Mouse (Mus musculus) kidney, postnatal 25 days (tissue): ENCODE results near the gene Ncmap.
"Not testable (repeated sequence)": the region's sequence is repeated elsewhere in the genome, so short reads cannot be mapped to it uniquely, and the experiment has no call there.

Source experiments
- DNase-seq, 2 experiments: peaks; one replicate each; pipeline ENCODE4 v3.0.0; 2021; ENCODE audit warnings: mixed read lengths in 2 of 2

Gene Ncmap

GRCm38 (mm10) chr4:135397551-135397950 lies 476 bp downstream of the Ncmap start:
- DNase-seq, result no peak

DNA sequence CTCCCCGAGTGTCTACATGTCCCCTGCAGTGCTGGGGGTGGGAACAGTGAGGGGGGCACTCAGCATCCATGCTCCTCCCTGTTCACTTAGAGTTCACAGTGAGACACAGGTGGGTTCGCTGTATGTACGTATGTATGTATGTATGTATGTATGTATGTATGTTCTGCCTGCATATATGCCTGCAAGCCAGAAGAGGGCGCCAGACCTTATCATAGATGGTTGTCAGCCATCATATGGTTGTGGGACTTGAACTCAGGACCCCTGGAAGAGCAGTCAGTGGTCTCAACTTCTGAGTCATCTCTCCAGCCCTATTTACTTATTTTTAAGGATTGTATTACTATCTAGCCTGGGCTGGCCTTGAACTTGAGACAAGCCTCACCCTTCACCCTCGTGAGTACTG lies 1.7 kb downstream of the Ncmap start:
- no peak for DNase-seq

DNA sequence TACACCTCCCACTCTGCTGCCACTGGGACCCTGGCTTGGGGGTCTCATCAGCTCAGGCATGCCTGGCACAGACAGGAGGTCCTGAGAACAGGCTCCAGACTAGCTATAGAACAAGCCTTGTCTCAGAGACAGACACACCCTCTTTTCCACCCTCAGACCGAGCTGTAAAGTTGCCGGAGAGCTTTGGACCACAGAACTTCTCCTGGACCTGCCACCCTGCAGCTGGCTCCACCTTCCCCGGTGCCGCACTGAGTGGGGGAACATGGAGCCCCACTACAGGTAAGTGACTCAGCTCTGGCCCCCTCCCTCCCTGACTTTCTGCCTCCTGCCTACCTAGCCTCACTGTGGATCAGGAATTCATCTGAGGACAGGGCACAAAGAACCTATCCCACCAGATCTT lies 2.7 kb downstream of the Ncmap start:
- DNase-seq, result no peak

DNA sequence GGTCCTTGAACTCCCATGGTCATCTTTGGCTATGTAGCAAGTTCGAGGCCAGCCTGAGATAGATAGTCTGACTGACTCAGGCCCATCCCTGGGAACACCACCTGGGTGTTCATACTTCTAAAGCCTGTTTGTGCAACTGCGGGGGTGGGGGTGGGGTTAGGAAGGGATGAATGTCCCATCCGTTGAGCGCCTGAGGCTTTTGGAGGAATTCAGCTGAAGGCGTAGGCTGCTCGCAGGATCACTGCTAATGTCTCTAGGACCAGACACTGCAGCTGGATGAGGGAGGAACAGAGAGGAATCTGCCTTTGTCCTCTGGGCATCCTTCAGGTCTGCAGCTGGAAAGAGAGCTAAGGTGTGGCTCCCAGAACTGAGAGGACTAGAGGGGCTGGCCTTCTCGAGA lies 3.4 kb downstream of the Ncmap start:
- DNase-seq, result no peak

DNA sequence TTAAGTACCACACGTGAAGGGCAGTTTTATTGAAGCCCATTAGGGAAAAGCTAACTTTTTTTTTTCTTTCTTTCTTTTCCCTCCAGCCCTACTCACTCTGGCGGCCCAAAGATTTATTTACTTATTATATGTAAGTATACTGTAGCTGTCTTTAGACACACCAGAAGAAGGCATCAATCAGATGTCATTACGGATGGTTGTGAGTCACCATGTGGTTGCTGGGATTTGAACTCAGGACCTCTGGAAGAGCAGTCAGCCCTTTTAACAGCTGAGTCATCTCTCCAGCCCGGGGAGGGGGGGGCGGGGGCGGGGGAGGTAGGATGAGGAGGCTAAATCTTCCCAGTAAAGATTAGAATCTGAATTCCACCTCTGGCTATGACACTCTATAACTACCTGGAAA lies 4.6 kb downstream of the Ncmap start:
- no peak for DNase-seq

GRCm38 (mm10) chr4:135392801-135393200 lies 5.2 kb downstream of the Ncmap start:
- no peak for DNase-seq

DNA sequence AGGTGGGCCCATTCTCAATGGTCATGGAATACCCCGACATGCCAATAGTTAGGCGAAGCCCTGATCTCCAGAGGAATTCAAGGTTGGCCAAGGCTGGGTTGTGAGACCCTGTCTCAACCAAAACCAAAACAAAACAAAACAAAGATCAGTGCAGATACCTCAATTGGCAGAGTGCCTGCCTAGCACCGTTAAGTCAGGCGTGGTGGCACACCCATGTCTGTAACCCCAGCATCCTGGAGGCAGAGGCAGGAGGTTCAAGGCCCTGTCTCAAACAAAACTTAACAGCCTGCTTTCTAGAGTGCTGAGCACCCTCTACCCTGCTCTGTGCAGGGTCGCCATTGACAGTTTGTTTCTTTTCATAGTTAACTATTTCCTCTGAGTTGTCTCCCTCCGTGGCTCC lies 7.0 kb downstream of the Ncmap start:
- no peak for DNase-seq

- DNase-seq, result peak; percentile 57 to 72
These were observed 12.4 kb downstream of the Ncmap start for GRCm38 (mm10) chr4:135385614-135386013.

DNA sequence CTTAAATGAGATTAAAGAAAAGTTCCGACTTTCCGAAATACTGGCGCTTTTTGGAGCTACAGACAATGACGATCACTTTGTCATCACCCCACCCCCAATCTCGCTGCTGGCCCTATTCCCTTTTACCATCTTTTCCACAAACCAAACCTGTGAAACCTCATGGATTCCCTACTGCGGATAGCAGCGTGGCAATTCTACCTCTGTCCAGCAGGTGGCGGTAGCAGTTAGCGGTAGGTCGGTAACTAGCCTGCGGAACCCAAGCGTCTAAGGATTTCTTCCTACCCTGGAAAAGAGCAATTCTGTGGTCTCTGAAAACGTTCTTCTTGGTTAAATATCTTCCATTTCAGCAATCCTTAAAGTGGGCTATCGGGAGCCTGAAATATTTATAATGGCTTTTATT lies 15.7 kb downstream of the Ncmap start:
- DNase-seq, result peak; percentile 73 to 81

GRCm38 (mm10) chr4:135381355-135381754 lies 16.7 kb downstream of the Ncmap start:
- no peak for DNase-seq

GRCm38 (mm10) chr4:135377241-135377640 lies 20.8 kb downstream of the Ncmap start:
- no peak for DNase-seq

- DNase-seq, result no peak
These were observed 22.6 kb downstream of the Ncmap start for GRCm38 (mm10) chr4:135375444-135375843.

- DNase-seq, result no peak
These were observed 24.7 kb downstream of the Ncmap start for GRCm38 (mm10) chr4:135373299-135373698.

DNA sequence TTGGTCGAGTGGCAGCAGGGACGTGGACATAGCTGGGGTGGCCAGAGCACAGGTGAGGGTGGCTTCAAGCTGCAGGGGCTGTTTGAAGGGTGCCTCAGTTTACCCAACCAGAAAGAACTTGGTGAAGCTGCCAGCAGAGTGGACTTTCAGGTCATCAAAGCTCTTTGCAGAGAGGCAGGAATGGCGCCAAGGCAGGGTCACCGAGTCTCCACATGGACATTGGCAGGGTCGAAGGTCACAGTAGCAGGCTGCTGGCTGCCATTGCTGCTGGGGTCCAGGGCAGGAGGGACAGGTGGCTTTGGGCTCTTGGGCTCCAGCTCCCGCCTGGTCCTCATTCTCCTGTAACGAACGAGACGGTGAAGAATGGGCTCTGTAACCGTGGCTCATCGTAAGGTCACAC lies 27.7 kb downstream of the Ncmap start:
- DNase-seq, result peak in 1 of 2 experiments; percentile 51

DNA sequence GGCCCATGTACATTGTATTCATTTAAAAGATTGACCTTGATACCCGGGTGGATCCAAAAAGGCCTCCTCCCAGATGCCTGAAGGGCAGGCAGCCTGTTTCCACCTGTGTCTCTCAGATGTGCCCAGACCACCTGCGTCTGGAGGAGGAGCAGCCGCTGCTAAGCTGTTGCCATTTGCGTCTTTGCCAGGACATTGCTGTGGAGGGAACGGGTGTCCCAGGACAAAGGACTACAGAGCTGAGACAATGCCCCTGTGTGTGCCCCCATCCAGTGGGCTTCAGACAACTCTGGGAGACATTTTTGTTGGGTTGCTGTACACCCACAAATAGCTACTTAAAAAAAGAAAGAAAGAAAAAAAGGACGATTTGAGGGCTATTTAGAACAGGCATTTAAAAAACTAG lies 35.2 kb downstream of the Ncmap start:
- no peak for DNase-seq

GRCm38 (mm10) chr4:135361722-135362121 lies 36.3 kb downstream of the Ncmap start:
- no peak for DNase-seq

DNA sequence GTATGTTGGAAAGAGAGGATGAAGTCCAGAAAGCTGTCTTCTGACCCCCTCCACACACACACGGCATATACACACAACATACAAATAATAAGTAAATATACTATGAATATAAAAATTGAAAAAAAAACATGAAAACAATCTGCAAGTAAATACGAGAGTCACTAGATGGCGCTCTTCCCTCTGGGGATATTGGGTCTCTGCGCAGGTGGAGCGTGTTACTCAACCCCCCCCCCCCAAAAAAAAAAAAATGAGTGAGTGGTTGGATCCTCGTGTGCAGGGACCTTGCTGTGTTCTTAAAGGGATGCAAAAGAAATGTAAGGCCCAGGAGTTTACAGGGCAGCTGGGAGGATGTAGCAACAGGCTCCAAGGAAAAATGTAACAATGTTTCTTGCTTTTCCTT lies 39.3 kb downstream of the Ncmap start:
- DNase-seq, result peak; percentile 49 to 56

- peak; percentile 76 to 88 for DNase-seq
These were observed 40.7 kb downstream of the Ncmap start for GRCm38 (mm10) chr4:135357221-135357920.

DNA sequence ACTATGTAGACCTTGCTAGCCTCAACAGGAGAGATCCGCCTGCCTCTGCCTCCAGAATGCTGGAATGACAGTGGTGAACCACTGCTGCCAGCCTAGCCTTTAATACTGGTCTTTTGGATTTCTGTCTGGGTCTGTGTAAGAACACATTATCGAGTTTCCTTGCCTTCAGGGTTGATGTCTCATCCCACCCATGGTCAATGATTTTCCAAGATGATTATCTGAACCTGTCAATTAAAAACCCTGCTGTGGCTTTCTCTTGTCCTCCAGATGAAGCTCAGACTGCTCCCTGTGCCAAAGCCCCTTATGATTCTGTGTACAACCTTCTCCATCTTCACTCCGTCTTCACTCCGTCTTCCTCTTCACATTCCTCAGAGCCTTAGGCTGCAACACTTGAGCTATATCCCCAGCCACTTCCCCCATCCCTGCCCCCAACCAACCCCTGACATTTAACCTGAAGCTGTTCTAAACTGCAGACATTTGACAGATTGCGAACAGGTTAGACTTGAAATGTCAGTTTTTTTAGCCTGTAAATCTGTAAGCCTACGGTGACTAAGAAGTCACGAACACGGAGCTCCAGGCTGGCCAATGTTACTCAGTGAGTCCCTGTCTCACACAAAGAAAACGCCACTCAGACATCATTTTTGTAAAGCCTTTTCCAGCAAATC lies 42.0 kb downstream of the Ncmap start:
- no peak for DNase-seq

GRCm38 (mm10) chr4:135354751-135355150 lies 43.3 kb downstream of the Ncmap start:
- DNase-seq, result not testable (repeated sequence)

- DNase-seq, result no peak
These were observed 44.1 kb downstream of the Ncmap start for GRCm38 (mm10) chr4:135353794-135354450.

DNA sequence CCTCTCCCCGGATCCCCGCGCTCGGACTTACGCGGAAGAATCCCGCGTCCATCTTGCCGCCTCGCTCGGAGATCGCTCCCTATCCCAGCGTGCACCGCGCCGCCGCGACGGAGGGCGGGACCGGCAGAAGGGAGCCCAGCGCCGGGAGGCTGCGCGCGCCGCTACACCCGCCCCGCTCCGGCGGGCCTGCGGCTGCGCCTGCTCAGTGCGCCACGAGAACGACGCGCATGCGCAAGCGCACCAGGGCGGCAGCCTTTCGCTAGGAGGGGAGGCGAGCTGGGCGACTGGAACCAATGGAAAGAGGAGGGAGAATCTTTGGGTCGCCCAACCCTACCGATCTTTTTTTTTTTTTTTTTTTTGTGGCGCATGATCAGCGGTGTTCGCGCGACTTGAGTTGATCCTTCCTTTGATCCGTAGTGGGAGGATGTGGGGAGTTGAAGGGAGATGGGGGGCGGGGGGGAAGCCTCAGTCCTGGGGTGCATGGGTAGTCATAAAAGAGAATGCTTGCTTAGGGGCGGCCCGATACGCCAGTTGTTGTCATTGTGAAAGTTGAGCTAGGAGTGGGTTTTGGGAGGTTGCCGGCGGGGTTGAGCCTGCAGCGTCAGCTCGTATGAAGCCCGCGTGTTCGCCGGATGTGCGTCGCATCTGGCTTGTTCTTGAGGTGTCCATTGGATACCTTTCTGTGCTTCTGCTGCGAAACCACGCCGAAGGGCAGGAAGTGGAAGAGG lies 44.8 kb downstream of the Ncmap start, which contains the start of gene Srrm1:
Gene Srrm1, minus strand, starts transcription at position 256 of the 728 bp plus-strand sequence.
- peak; percentile 97 to 99 for DNase-seq
